Mouse (Mus musculus) neural tube, embryonic 13.5 days (tissue): ENCODE measurements around the gene Dact2. TPM values are rescaled to one million over a fixed set of nuclear protein-coding genes. Genes with fewer than 3 reads are reported as not detected.

ENCODE experiments used
- ATAC-seq: fragments of 200-750 bp; cut with Nextera tagmentation; 2 replicates; pipeline ENCODE4 v1.8.0; 2017; ENCODE audit warnings: low read depth, mild to moderate bottlenecking, moderate TSS enrichment, moderate library complexity
- H3K27ac ChIP-seq: fragments of 300-500 bp; sonication (generic); replicated peaks from 2 replicates; pipeline ENCODE4 v1.5.1; 2015; ENCODE audit warnings: moderate library complexity, mild to moderate bottlenecking, inconsistent platforms
- H3K27me3 ChIP-seq: fragments of 300-500 bp; sonication (generic); 2 replicates; pipeline ENCODE4 v1.6.1; 2015; ENCODE audit warnings: mild to moderate bottlenecking, inconsistent platforms
- H3K36me3 ChIP-seq: fragments of 300-500 bp; sonication (generic); 2 replicates; pipeline ENCODE4 v1.6.1; 2015; ENCODE audit warnings: mild to moderate bottlenecking, inconsistent platforms
- H3K4me1 ChIP-seq: fragments of 300-500 bp; sonication (generic); replicated peaks from 2 replicates; pipeline ENCODE4 v1.6.1; 2015; ENCODE audit warnings: inconsistent platforms
- H3K4me2 ChIP-seq: fragments of 300-500 bp; sonication (generic); 2 replicates; pipeline ENCODE4 v1.6.1; 2015; ENCODE audit warnings: inconsistent platforms, mild to moderate bottlenecking, moderate library complexity
- H3K4me3 ChIP-seq: fragments of 300-500 bp; sonication (generic); 2 replicates; pipeline ENCODE4 v1.5.1; 2015; ENCODE audit warnings: mild to moderate bottlenecking, inconsistent platforms
- H3K9ac ChIP-seq: fragments of 300-500 bp; sonication (generic); 2 replicates; pipeline ENCODE4 v1.6.1; 2015; ENCODE audit warnings: moderate library complexity, mild to moderate bottlenecking, inconsistent platforms
- H3K9me3 ChIP-seq: fragments of 300-500 bp; sonication (generic); 2 replicates; pipeline ENCODE4 v1.6.1; 2016; ENCODE audit warnings: inconsistent platforms
- WGBS: fragments of 180-500 bp; shearing (Covaris S2); methylation state at CpG from one replicate; pipeline ENCODE4 v1.1.7; 2015; 5-methylcytosine and 5-hydroxymethylcytosine counted together
- polyA plus RNA-seq: library from polyadenylated mRNA; unstranded; fragments of >200 nt; fragmentation: Nextera tagmentation; extraction: Ambion mirVana; gene quantifications from 2 replicates; pipeline ENCODE4 v1.2.1, GENCODE M21; 2015

Gene Dact2
- polyA plus RNA-seq, 1 experiment from 2014 or later = 1.2 TPM

- H3K4me2 ChIP-seq = no peak overlapping the region
- no peaks in the 10 kb centered on the region for H3K36me3 ChIP-seq
- no peaks in the 10 kb centered on the region for H3K9me3 ChIP-seq
- no peaks in the 10 kb centered on the region for H3K4me1 ChIP-seq
- no peak overlapping the region for H3K9ac ChIP-seq
- no peaks in the 10 kb centered on the region for H3K27me3 ChIP-seq
- 90% methylated on average over 4 of the region's 4 CpGs for WGBS
- ATAC-seq = no peak
- no peak overlapping the region for H3K4me3 ChIP-seq
- H3K27ac ChIP-seq = no peak overlapping the region
These were observed 19.8 kb downstream of the Dact2 start for GRCm38 (mm10) chr17:14184192-14184814.

- 79% methylated on average over 4 of the region's 4 CpGs for WGBS
- no peaks in the 10 kb centered on the region for H3K36me3 ChIP-seq
- no peak overlapping the region for H3K4me3 ChIP-seq
- no peak overlapping the region for H3K27ac ChIP-seq
- H3K9ac ChIP-seq = no peak overlapping the region
- H3K27me3 ChIP-seq = no peaks in the 10 kb centered on the region
- ATAC-seq = no peak
- H3K9me3 ChIP-seq = no peaks in the 10 kb centered on the region
- no peak overlapping the region for H3K4me2 ChIP-seq
- 0 out of 2 replicates have a peak, but pooled peaks cover under 1% of the 10 kb centered on the region for H3K4me1 ChIP-seq
These were observed 20.4 kb downstream of the Dact2 start for GRCm38 (mm10) chr17:14183717-14184116.

DNA sequence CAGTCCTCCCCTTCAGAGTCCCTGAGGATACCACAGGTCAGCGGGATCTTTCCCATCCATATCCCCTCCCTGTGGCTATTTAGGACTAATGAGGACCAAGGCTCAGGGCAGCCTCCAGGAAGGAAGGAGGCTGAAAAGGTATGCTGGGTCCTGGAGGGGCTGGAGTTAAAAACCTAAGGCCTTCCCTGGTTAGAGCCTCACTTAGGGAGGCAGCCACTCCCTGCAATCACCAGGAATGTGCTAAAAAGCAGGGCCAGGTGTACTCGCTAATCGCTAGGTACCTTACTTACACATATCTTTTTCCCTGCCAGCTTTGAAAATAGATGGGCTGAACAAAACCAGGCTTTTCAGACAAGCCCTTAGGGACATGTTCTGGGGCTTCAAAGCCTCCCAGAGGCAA, 21.2 kb downstream of the Dact2 start:
- H3K36me3 ChIP-seq = no peaks in the 10 kb centered on the region
- 76% methylated on average over 3 of the region's 3 CpGs for WGBS
- 0 out of 2 replicates have a peak, but pooled peaks cover 4% of the 10 kb centered on the region for H3K4me1 ChIP-seq
- H3K9ac ChIP-seq = no peak overlapping the region
- H3K9me3 ChIP-seq = no peaks in the 10 kb centered on the region
- ATAC-seq = no peak
- no peak overlapping the region for H3K4me3 ChIP-seq
- no peaks in the 10 kb centered on the region for H3K27me3 ChIP-seq
- no peak overlapping the region for H3K4me2 ChIP-seq
- no peak overlapping the region for H3K27ac ChIP-seq

DNA sequence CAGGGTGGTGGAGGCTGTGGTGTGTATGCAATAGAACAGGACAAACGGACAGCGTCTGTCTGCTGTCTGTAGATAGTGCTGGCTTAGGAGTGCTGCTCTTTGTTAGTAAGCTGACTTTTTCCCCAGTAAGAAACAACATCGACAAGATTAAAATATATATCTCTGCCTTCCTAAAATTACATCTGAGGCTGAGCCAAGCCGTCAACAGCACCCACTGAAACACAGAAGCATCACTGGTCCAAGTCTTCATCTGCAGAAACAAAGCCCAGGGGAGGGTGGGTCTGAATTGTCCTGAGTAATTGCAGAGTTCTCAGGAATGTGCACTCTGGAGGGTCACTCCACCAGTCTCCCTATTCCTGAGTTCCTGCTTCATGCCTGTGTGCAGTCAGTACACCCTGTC, 25.2 kb downstream of the Dact2 start:
- Histone ChIP-seq H3K9ac (no peak overlapping the region), H3K27me3 (no peaks in the 10 kb centered on the region), H3K4me2 (no peak overlapping the region), H3K27ac (no peak overlapping the region), H3K9me3 (no peaks in the 10 kb centered on the region), H3K36me3 (no peaks in the 10 kb centered on the region), H3K4me3 (no peak overlapping the region), H3K4me1 (0 out of 2 replicates have a peak, but pooled peaks cover 4% of the 10 kb centered on the region)
- no peak for ATAC-seq
- 72% methylated on average over 4 of the region's 4 CpGs for WGBS

DNA sequence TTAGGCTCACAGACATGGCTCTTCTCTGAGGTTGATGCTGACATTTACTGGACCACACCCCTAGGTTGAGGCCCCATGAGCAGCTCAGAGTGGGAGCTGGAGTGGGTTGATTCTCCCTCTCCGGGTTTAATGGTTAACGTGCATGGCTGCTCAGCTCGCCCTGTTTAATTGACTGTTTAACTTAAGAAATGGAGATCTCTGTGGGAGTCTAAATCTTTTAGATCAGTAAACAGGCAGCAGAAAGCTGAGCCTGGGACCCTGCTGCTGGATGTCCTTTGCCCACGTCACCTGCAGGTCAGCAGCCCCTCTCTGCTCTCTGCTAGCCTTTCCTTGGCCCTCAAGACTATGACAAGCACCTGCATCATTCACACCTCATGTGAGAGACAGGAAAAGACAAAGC, 25.6 kb downstream of the Dact2 start:
- Histone ChIP-seq H3K4me3 (no peak overlapping the region), H3K27ac (no peak overlapping the region), H3K27me3 (no peaks in the 10 kb centered on the region), H3K4me1 (0 out of 2 replicates have a peak, but pooled peaks cover 4% of the 10 kb centered on the region), H3K9me3 (no peaks in the 10 kb centered on the region), H3K4me2 (no peak overlapping the region), H3K9ac (no peak overlapping the region), H3K36me3 (no peaks in the 10 kb centered on the region)
- 0 out of 2 replicates have a peak, but pooled peaks have one; percentile 47 for ATAC-seq
- 34% methylated on average over 4 of the region's 4 CpGs for WGBS

DNA sequence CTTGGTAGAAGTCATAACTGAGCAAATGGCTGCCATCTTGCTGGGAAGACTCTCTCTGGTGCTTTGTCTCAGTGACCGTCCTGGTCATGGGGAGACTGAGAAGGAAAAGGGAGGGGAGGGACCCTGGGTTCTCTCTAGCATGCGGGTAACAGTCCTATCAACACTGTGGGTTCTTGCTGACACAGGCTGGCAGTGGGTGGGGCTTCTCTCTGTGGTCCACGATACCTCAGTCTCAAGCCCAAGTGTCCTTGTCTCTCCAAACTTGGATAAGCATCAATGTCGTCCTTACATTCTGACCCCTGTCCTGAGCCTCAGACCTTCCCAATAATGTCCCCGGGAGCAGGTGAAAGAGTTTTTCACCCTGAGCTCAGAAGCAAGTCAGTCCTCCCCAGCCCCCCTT, 26.1 kb downstream of the Dact2 start:
- 66% methylated on average over 5 of the region's 5 CpGs for WGBS
- no peaks in the 10 kb centered on the region for H3K36me3 ChIP-seq
- no peak overlapping the region for H3K9ac ChIP-seq
- H3K9me3 ChIP-seq = no peaks in the 10 kb centered on the region
- no peaks in the 10 kb centered on the region for H3K27me3 ChIP-seq
- 0 out of 2 replicates have a peak, but pooled peaks cover 4% of the 10 kb centered on the region for H3K4me1 ChIP-seq
- no peak for ATAC-seq
- no peak overlapping the region for H3K27ac ChIP-seq
- H3K4me2 ChIP-seq = no peak overlapping the region
- H3K4me3 ChIP-seq = no peak overlapping the region

GRCm38 (mm10) chr17:14177018-14177417, 27.1 kb downstream of the Dact2 start:
- Histone ChIP-seq H3K27ac (no peak overlapping the region), H3K27me3 (no peaks in the 10 kb centered on the region), H3K4me3 (no peak overlapping the region), H3K4me2 (no peak overlapping the region), H3K4me1 (0 out of 2 replicates have a peak, but pooled peaks cover 4% of the 10 kb centered on the region), H3K36me3 (no peaks in the 10 kb centered on the region), H3K9me3 (no peaks in the 10 kb centered on the region), H3K9ac (no peak overlapping the region)
- WGBS = 73% methylated on average over 5 of the region's 5 CpGs
- no peak for ATAC-seq

DNA sequence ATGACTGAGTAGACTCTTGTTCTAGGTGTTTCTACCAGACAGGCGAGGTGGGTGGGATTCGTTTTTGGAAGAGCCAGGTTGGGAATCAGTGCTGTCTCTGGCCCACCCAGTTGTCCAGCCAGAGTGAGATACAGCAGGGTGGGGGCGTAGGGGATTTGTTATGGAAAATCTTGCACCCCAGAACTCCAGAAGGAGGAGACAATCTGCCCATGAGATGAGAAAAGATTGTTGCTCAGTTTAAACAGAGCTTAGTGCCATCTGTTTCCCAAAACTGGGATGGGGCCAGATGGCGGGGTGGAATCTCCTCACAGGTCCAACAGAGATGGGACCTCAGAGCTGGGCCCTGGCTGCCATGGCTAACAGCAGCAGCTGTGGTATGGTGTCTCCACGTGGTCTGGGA, 28.4 kb downstream of the Dact2 start:
- WGBS = 89% methylated on average over 5 of the region's 5 CpGs
- Histone ChIP-seq H3K4me3 (no peak overlapping the region), H3K9ac (no peak overlapping the region), H3K4me1 (0 out of 2 replicates have a peak, but pooled peaks cover 4% of the 10 kb centered on the region), H3K27me3 (no peaks in the 10 kb centered on the region), H3K36me3 (no peaks in the 10 kb centered on the region), H3K27ac (no peak overlapping the region), H3K9me3 (no peaks in the 10 kb centered on the region), H3K4me2 (no peak overlapping the region)
- no peak for ATAC-seq

DNA sequence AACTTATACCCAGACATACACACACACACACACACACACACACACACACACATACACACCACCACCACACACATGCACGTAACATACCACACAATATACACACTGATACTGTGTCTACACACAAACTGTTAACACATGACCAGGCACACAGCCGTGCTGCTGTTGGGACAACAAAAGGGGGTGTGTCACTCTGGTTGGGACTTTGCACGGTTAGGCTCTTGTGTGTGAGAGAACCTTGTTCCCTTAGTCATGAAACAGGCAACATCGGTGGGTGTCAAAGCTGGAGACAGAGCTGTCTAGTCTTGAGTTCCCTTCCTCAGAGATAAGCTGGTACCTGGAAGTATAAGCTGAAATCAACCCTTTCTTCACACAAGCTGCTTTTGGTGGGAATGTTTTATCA, 29.1 kb downstream of the Dact2 start:
- no peaks in the 10 kb centered on the region for H3K9me3 ChIP-seq
- ATAC-seq = no peak
- H3K4me1 ChIP-seq = 0 out of 2 replicates have a peak, but pooled peaks cover 4% of the 10 kb centered on the region
- no peak overlapping the region for H3K4me2 ChIP-seq
- WGBS = 79% methylated on average over 4 of the region's 4 CpGs
- H3K27me3 ChIP-seq = no peaks in the 10 kb centered on the region
- no peaks in the 10 kb centered on the region for H3K36me3 ChIP-seq
- no peak overlapping the region for H3K27ac ChIP-seq
- H3K4me3 ChIP-seq = no peak overlapping the region
- no peak overlapping the region for H3K9ac ChIP-seq

- WGBS = 87% methylated on average over 3 of the region's 3 CpGs
- Histone ChIP-seq H3K27me3 (no peaks in the 10 kb centered on the region), H3K4me1 (0 out of 2 replicates have a peak, but pooled peaks cover 4% of the 10 kb centered on the region), H3K27ac (no peak overlapping the region), H3K9me3 (no peaks in the 10 kb centered on the region), H3K4me3 (no peak overlapping the region), H3K36me3 (no peaks in the 10 kb centered on the region), H3K9ac (no peak overlapping the region), H3K4me2 (no peak overlapping the region)
- no peak for ATAC-seq
These were observed 29.7 kb downstream of the Dact2 start for GRCm38 (mm10) chr17:14174401-14174800.

DNA sequence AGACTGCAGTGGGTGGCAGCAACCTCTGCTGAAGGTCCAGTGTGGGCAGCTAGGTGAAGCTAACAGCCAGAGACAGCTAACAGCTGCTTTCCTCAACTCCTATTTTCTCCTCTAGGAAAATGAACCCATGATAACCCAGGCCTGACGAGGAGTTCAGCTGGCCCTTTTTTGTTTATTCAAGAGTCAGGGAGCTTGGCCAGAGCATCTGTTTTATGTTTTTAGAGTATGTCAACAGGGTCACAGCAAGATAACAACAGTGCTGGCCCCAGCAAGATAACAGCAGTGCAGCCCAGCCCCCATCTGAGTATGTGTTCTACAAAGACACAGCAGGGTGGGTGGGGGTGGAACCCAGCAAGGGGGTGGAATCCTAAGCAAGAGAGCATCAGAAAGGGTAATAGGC, 30.6 kb downstream of the Dact2 start:
- no peak for ATAC-seq
- H3K4me3 ChIP-seq = no peak overlapping the region
- no peaks in the 10 kb centered on the region for H3K36me3 ChIP-seq
- H3K9ac ChIP-seq = no peak overlapping the region
- 0 out of 2 replicates have a peak, but pooled peaks cover under 1% of the 10 kb centered on the region for H3K4me1 ChIP-seq
- 28% methylated on average over 1 of the region's 1 CpGs for WGBS
- H3K9me3 ChIP-seq = no peaks in the 10 kb centered on the region
- no peak overlapping the region for H3K27ac ChIP-seq
- no peaks in the 10 kb centered on the region for H3K27me3 ChIP-seq
- H3K4me2 ChIP-seq = no peak overlapping the region

GRCm38 (mm10) chr17:14172731-14173130, 31.4 kb downstream of the Dact2 start:
- Histone ChIP-seq H3K36me3 (no peaks in the 10 kb centered on the region), H3K9me3 (no peaks in the 10 kb centered on the region), H3K9ac (no peak overlapping the region), H3K4me3 (no peak overlapping the region), H3K4me2 (no peak overlapping the region), H3K4me1 (peaks cover 3% of the 10 kb centered on the region), H3K27me3 (no peaks in the 10 kb centered on the region), H3K27ac (no peak overlapping the region)
- ATAC-seq = no peak

GRCm38 (mm10) chr17:14172184-14172583, 31.9 kb downstream of the Dact2 start:
- 57% methylated on average over 3 of the region's 3 CpGs for WGBS
- H3K4me3 ChIP-seq = no peak overlapping the region

More at GRCm38 (mm10) chr17:14172184-14172583, 31.9 kb downstream of the Dact2 start:
- no peak for ATAC-seq
- Histone ChIP-seq H3K9ac (no peak overlapping the region), H3K36me3 (no peaks in the 10 kb centered on the region), H3K27me3 (no peaks in the 10 kb centered on the region), H3K4me1 (peaks cover 9% of the 10 kb centered on the region), H3K9me3 (no peaks in the 10 kb centered on the region), H3K27ac (no peak overlapping the region), H3K4me2 (no peak overlapping the region)
